Mouse (Mus musculus): ENCODE measurements around the gene Gpr132.
"Not testable (repeated sequence)": the region's sequence is repeated elsewhere in the genome, so short reads cannot be mapped to it uniquely, and the experiment has no call there.

Gene Gpr132

GRCm38 (mm10) chr12:112850344-112850743 is 17.7 kb downstream of the Gpr132 start:
- no peak for DNase-seq

- DNase-seq = peak; percentile 20
Measured at GRCm38 (mm10) chr12:112849235-112850022, 18.6 kb downstream of the Gpr132 start.

- no peak for DNase-seq
Measured at GRCm38 (mm10) chr12:112847880-112848279, 20.1 kb downstream of the Gpr132 start.

GRCm38 (mm10) chr12:112843803-112844202 is 24.2 kb downstream of the Gpr132 start:
- DNase-seq = peak; percentile 87

- not testable (repeated sequence) for DNase-seq
Measured at GRCm38 (mm10) chr12:112842128-112842527, 25.9 kb downstream of the Gpr132 start.

GRCm38 (mm10) chr12:112841338-112841892 is 26.6 kb downstream of the Gpr132 start:
- not testable (repeated sequence) for DNase-seq

- DNase-seq = no peak
Measured at GRCm38 (mm10) chr12:112840209-112841086, 27.6 kb downstream of the Gpr132 start.

- no peak for DNase-seq
Measured at GRCm38 (mm10) chr12:112835046-112835445, 33.0 kb downstream of the Gpr132 start.

GRCm38 (mm10) chr12:112833527-112833926 is 34.5 kb downstream of the Gpr132 start:
- no peak for DNase-seq

- no peak for DNase-seq
Measured at GRCm38 (mm10) chr12:112832411-112832810, 35.6 kb downstream of the Gpr132 start.

GRCm38 (mm10) chr12:112830570-112830969 is 37.5 kb downstream of the Gpr132 start:
- DNase-seq = no peak

- no peak for DNase-seq
Measured at GRCm38 (mm10) chr12:112830141-112830540, 37.9 kb downstream of the Gpr132 start.

GRCm38 (mm10) chr12:112829244-112829864 is 38.7 kb downstream of the Gpr132 start, which contains the start of gene Cdca4:
Cdca4 (minus strand) TSS chr12:112829423.
- DNase-seq = peak; percentile 99

GRCm38 (mm10) chr12:112828501-112829243 is 39.4 kb downstream of the Gpr132 start:
- no peak for DNase-seq

GRCm38 (mm10) chr12:112825901-112826300 is 42.1 kb downstream of the Gpr132 start:
- no peak for DNase-seq

GRCm38 (mm10) chr12:112823221-112823620 is 44.8 kb downstream of the Gpr132 start:
- no peak for DNase-seq

GRCm38 (mm10) chr12:112822676-112823075 is 45.4 kb downstream of the Gpr132 start:
- no peak for DNase-seq

GRCm38 (mm10) chr12:112821974-112822373 is 46.1 kb downstream of the Gpr132 start:
- no peak for DNase-seq

GRCm38 (mm10) chr12:112821216-112821615 is 46.8 kb downstream of the Gpr132 start:
- no peak for DNase-seq

- no peak for DNase-seq
Measured at GRCm38 (mm10) chr12:112820401-112820999, 47.5 kb downstream of the Gpr132 start.

GRCm38 (mm10) chr12:112819057-112819662 is 48.9 kb downstream of the Gpr132 start:
- DNase-seq = no peak

Measured in kidney, adult 18-20 months (tissue).